Mouse (Mus musculus) layer of hippocampus, postnatal 25 days (tissue): ENCODE data around the gene Foxp1. TPM values are rescaled to one million over a fixed set of nuclear protein-coding genes. Genes with fewer than 3 reads are reported as not detected.

Experiments
- DNase-seq, 2 experiments: peaks; one replicate each; pipeline ENCODE4 v3.0.0; 2022; ENCODE audit warnings: mixed read lengths in 2 of 2, low spot score in 1 of 2; ENCODE audit errors: extremely low spot score in 1 of 2
- total RNA-seq, 2 experiments: library from RNA; stranded (reverse); gene quantifications; 2 replicates each; pipeline ENCODE4 v1.2.3; 2021

Foxp1 gene
- total RNA-seq, 2 experiments from 2014 or later, result 85.7 to 92.0 TPM

DNA sequence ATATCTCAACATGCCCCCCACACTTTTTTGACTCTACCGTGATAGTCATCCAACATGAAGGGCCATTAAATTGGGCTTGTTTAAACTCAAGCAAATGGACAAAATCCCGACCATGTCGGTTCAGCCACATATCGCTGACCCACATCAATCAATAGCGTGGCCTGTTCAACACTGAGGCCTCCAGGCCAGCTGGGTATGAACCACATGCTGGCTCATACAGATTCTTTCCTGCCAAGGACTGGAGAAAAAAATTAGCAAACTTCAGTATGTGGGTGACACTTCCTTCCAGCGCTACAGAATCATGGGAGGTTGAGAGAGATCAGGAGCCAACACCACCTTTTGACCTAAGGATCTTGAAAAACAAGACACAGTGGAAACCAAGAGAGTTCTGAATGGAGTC is 150.5 kb downstream of the Foxp1 start:
- DNase-seq, result no peak

DNA sequence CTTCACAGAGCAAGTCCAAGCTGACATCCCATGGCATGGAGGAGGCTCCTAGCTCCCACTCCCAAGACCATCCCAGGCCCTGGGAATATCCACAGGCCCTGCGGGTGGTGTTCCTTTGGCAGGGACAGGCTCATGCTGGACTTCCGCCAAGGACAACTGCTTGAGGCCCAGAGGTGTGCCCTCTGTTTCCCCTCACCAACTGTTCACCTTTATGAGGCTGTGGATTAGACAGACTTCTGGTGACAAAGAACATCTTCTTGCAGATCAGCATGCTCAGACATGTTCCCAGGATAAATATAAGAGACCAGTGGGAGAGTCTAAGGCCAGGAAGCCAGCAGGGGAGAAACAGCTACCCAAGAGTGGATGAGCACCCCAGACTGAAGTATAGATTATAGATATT is 152.6 kb downstream of the Foxp1 start:
- DNase-seq, result no peak

DNA sequence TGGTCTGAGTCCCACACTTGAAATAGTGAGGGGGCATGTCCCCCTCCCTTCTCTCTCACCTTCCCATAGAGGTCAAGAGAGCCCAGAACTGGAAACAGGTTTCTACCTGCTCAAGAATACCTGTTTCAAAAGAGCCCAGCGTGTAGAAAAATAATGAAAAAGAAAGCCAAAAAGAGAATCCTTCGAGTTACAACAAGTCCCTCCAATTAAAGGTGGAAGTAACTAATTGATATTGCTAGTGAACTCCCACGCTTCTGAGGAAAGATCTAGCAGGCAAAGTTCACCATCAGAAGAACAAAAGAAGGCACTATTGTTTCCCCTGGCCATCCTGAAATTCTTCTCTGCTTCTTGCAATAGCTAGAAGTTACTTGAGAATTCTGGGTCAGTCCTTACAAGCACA is 153.4 kb downstream of the Foxp1 start:
- DNase-seq, result no peak

DNA sequence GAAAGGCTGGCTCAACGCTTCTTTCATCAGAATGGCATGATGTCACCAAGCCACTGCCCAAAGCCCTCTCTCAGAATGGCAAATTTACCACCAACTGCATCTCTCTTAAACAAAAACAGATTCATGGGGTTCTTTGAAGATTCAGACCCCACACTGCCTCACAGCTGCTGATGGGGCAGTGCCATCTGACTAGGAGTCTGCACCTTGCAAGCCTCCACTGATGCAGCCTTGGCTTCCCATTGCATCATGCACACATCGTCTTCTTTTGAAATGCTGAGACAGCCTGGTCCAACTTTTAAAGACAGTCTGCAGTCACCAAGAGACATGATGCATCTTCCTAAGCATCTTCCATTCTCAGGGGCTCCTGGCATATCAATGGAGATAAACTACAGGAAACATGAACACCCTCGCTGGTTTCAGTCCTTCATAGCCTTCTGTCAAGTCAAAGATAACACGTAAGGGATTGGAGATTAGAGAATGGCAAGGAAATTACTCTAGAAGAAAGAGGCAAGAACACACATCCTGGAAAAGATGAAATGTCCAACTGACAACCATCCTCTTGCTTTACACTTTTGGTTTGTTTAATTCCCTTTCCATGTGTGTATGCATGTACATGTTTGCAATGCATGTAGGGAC is 154.3 kb downstream of the Foxp1 start:
- DNase-seq, result no peak

DNA sequence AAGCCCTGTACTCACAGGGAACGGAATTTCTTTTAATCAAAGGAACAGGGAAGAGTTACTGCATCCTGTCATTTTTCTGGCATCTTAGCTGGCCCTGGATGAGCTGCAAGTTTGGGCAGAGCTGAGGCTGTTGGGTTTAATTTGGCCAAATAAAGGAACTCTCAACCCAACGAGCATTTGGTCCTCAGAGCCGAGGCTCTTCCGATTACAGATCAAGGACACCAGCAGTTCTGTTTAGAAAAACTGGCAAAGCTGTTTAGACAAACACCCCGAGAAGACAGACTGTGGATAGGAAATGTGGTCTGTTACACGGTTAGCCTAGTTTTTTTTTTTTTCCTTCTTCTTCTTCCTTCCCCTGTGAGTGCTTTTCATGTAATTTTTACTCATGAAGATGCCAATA is 158.0 kb downstream of the Foxp1 start:
- no peak for DNase-seq

DNA sequence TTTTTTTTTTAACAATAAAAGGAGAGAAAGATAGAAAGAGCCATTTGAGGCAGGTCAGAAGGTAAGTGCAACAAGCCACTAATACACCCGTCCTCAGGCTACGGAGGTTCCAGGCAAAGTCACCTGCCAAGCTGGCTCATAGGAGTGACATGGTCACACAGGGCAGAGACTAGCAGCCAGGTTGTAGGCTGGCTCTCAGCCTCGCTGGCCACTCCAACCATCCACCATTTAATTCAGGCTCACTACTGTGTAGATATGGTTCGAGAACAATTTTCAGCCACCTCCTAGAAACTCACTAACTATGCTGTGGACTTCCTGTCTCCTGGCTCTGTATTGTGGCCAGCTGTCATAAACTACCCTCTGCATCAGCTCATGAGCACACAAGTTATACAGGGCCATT is 161.9 kb downstream of the Foxp1 start:
- no peak for DNase-seq

DNA sequence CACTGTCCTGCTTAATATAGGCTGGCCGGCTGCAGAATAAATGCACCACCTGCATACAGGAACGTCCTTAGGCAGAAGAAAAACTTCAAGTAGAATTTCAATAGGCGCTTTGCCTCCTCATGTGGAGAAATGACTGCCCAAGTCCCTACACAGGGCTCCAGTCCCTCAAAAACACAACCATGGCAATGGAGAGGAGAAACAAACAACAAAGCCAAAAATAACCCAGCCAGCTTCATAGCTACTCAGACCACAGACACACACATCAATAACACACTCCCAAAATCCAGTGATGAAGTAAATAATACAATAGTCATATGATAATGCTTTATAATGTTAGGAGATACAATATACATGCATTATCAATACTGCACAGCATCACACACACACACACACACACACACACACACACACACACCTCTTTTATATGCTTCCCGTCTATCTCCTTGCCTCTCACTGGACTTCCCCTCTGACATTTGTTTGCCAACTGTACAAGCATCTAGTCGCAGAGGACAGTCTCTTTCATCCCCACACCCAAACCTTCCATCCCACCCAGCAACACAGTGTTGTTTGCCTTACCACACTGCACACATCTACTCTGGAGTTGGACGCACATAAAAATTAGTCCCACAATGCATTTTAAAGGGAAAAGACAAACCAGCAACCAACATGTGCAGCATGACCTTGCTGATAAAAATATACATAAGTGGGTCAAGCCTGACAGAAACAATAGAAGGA is 162.6 kb downstream of the Foxp1 start:
- DNase-seq, result no peak

DNA sequence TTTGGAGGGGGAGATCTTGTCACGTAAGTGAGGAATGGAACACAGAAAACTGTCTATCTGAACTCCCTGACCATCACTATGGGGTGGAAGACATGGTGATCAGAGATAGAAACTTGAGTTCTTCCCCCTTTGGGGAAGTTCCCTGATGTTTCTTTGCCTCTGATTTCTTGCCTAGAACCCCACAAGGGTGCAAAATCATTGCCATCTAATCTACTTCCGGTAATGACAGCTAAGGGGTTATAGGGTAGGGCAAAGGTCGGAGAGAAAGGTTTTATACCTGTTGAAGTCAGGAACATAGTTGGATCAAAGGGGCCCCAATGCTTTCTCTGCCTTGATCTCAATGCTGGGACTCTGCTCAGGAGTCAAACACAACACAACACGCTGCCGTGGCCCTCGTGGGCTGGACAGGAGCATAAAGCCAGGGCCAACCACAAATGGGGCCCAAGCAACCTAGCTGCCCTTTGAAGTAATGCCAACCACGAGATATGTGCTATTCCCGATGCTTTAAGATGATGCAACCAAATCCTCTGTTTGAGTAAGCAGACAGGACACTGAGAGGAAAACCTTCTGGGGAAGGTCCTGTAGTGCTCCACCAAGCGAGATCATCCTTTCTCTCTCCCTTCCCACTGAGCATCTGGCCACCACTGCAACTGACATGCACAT is 163.4 kb downstream of the Foxp1 start:
- DNase-seq, result no peak

DNA sequence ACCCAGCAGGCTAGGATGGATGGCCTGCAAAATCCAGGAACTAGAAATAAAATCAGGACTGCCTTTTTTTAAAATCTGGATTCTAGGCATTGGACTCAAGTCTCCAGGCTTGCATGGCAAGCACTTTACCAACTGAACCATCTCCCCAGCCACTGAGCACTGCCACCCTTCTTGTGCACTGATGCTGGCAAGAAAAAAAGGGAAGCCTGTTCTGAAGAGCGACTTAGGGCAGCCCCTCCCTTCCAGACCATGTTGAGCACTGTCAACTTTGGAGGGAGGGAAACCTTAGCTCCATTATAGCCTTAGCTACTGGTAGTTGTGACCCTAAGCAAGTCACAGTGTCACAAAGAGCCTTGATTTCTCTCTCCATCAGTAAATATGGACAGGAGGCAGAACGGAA is 164.6 kb downstream of the Foxp1 start:
- DNase-seq, result no peak

DNA sequence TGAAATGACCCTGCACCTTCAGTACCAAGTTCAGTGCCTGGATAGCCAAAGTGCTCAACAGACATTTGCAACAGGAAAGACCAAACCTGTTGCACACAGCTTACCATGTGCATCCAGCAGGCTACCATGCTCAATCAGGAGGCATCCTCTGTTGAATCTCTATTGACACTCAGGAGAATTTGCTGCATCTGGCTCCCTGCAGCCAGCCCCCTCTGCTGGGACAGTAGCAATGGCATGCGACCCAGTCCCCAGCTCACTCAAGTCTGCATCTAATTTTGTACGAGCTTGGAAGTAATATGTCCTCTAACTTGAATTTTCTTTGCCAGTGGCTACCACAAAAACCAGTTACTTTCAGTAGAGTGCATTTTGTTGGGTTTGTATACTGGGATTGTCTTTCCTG is 168.2 kb downstream of the Foxp1 start:
- DNase-seq, result no peak

DNA sequence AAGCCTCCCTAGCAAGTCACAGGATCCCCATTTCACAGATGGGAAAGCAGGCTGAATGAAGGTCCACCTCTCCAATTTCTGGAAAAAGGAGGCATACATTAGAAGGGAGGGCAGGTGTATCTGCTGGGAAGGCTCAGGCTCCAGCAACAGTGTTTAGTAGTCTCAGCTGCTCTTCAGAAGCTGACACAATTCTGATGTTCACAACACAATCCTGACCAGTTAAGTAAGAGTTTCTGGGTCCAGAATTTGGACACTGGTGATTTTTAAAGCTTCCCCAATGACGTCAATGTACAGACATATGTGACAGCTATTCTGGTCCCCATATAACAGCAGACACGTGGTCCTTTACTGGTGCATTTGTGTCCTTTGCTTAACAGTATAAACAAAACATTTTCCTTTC is 169.1 kb downstream of the Foxp1 start:
- no peak for DNase-seq

DNA sequence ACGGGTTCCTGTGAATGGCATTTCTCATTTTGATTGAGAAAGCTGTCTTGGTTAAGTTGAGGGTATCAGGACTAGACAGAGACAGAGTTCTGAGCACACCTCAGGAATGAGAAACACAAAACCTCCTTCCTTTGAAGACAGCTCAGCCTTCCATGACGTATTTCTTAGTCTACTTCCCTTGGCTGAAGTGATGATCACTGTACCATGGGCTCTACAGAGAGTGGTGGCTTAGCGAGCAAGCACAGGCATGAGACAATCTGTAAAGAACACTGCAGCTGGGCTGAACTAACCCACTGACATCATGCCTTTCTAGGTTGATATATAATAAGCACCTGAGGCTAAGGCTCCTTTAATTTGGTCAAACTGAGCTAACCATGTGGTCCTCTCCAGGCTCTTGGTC is 172.0 kb downstream of the Foxp1 start:
- no peak for DNase-seq

DNA sequence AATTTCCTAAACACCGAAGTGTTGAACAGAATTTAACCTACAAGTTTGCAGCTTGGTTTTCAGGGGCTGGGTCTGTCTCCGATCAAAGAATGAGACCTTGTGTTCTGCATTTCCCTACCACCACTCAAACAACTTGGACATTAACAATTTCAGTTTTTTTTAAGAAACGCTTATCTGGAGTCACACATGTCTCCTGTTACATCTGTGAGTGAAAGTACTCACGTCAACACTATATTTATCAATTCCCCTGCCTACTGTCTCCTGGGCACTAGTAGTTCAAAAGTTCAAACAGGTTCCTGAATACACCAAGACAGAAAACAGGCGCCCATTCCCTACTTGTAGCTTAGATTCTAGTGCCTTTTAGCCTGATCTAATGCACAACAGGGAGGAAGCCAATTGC is 172.4 kb downstream of the Foxp1 start:
- DNase-seq, result no peak

DNA sequence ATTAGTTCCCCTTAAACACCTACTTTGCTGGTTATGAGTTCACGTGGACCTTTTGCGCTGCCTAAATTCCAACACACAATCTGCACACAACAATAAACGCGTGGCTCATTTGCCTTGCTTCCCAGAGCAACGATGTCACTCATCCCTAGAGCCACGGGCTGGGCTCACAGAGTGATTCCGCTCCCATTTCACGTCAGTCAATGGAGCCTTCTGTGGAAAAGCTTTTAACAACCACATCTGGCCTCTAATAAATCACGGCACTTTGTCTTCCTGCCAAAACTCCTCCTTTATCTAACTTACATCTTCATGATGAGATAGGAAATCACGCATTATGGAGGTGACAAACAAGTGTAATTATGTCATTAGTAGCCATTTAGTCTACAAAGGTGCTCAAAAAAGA is 174.7 kb downstream of the Foxp1 start:
- DNase-seq, result no peak

DNA sequence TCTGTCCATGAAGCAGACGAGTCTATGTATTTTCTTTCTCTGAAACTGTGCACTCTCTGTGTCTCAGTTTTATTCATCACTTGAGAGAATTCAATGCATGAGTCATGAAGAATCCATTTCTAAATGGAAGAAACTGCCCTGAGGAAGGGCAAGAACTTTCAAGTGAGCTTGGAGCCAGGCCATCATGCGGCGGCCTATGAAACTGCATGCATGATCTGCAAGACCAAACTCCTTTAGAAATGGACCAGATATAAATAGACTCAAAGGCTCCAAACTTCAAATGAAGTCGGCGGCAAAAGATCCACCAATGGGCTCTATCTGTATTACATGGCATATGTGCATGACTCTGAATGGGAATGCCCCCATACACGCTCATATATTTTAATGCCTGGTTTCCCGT is 177.6 kb downstream of the Foxp1 start:
- no peak for DNase-seq

DNA sequence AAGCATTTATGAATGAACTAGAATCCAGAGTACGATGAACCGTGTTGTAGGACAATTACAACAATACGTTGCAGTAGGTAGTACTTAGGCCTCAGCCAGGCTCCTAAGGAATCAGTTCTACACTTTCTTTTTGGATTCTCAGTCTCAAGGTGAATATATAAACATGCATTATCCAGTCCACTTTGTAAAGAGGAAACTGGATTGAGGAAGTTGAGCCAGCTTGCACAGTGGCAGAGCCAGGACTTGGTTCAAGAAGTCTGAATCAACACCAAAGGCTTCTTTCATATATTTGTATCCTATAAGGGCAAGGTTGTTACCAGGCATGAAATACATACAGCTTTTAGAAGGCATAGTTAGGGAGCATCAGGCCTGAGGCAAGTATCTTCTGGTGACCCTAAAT is 178.2 kb downstream of the Foxp1 start:
- no peak for DNase-seq

DNA sequence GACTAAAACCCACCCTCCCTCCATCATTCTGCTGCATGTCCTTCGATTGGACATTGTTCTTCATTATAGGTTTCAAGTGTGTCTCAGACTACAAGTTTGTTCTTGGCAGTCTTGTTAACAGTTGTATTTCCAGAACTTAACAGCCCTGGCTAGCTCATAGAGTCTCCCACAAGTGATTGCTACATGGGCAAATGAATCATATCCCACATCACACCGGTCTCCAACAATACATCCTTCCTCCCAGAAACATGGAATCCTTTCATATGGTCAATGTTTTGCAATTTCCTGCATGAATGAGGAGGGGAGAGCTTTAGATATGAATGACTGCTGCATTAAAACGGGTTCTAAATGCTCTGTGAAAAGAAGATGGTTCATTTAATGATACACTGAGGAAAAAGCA is 178.7 kb downstream of the Foxp1 start:
- DNase-seq, result no peak

DNA sequence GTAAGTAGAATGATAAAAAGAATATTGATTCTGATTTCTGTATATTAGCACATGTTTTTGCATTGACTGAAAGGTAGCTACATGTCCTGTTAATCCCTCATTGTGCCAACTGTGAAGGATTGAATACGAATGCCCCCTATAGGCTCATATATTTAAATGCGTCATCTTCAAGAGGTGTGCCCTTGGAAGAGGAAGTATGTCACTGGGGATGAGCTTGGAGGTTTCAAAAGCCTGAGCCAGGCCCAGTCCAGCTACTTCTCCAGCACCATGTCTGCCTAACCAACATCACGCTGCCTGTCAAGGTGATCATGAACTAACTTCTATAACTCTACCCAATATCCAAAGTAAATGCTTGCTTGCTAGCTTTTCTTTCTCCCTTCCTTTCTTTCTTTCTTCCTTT is 180.1 kb downstream of the Foxp1 start:
- DNase-seq, result no peak

DNA sequence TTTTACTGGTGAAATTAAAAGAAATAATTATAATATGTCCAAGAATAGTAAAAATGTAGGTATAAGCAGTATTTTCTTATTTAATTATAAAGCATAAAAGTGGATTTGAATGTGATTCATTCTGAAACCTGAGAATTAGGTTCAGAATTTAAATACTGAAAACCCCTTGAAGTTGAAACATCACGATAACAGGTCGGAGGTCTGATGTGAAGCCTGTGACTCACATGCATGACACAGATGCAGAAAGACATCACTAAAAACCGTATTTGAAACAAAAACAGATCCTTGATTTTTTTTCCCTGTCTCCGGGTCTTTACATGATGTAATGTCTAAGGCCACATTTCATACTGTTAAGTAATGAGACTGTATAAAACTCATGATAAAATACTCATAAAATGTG is 181.6 kb downstream of the Foxp1 start:
- no peak for DNase-seq

DNA sequence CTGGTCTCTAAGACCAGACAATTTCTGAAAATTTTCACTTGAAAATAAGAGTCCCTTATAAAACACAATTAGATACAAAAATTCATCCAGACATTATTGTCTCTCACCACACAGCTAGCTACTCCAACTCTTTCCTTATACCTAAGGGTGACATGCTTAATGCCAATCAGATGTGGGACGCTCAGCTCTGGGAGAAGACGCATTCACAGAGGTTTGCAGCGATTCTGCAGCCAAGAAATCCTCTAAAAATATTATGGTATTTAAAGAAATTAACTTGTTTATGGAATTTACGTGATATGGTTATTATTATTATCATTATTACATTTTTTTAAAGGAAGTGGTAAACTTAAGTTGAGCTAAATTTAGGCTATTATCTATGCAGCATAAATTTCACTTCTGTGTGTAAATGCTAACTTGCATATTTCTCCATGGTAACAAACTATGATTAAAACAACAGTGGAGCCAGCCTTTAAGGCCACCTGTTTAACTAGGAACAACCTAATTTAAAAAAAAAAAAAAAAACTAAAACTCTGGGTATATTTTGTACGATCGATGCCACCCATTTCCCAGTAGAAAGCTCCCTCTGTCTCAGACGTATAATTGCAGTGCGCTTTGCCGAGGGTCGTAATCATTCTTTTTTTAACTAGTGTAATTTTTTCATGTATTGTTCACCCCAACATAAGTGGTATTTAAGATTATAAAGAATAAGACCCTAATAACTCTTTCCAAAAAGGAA is 182.4 kb downstream of the Foxp1 start:
- no peak for DNase-seq

DNA sequence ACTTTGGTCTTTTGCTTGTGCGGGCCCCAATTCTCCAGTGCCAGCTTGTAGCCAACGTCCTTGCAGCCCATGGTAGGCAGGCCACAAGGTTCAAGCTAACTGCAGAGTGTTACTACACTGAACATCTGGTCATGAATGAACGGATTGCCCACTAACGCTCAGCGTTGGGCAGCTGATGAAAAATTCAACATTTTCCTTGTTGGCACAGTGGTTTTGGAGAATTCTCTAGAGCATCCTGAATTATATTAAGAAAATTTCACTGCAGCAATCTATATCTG is 183.2 kb downstream of the Foxp1 start:
- no peak for DNase-seq
